ENCODE assay signal across 8 mouse cellular contexts in the genomic region with DNA sequence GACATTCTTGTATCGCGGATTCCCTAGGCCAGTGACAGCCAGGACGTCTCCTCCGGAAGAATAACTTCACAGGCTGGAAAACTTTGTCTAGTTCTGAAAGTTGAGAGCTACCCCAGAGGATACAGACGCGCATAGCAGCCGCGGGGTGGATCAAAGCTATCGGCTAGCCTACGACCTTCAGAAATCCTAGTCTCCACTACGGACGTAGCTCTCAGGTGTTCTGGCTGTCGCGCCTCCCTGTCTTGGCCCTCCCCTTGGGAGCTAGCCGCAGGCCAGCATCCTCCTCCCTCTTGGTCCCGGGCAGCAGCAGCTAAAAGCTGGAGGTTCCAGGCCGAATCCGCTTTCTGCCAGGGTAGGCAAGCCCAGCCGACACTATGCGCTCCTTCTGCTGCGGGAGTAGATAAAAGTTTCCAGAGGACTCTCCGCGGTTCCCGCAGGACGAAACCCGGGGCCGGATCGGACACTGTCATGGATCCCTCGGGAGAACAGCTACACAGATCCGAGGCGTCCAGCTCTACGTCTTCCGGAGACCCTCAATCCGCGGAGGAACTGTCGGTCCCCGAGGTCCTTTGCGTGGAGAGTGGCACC. TPM values are rescaled to one million over a fixed set of nuclear protein-coding genes. Genes with fewer than 3 reads are reported as not detected.
A peak's percentile ranks its signal among the peaks of the same experiment; 100 is the strongest.
DNase-seq lines count a peak whose midpoint lies in the region; ATAC-seq and TF ChIP-seq lines count a peak whose summit lies in the region.

No protein-coding gene starts in this region.

- H3K4me2 ChIP-seq in lung, embryonic 14.5 days = peak overlapping the region; percentile 100
- H3K4me2 ChIP-seq in forebrain, embryonic 11.5 days (ENCODE audit: low read depth, low read length, severe bottlenecking) = peak overlapping the region; percentile 99
- peak overlapping the region; percentile 100 for H3K4me2 ChIP-seq in hindbrain, postnatal 0 days (ENCODE audit: low read depth, low read length)

- H3K27me3 ChIP-seq in lung, embryonic 14.5 days (ENCODE audit: insufficient read depth, low read length) = peaks cover 22% of the 10 kb centered on the region; the same call in 1 of the 2 replicates
- H3K27me3 ChIP-seq in forebrain, embryonic 11.5 days (ENCODE audit: control insufficient read depth, insufficient read depth, low read length) = peaks cover 6% of the 10 kb centered on the region; the same call in 1 of the 2 replicates
- peaks cover 8% of the 10 kb centered on the region; the same call in 1 of the 2 replicates for H3K27me3 ChIP-seq in hindbrain, postnatal 0 days (ENCODE audit: insufficient read depth, low read length)

- no peaks in the 10 kb centered on the region for H3K36me3 ChIP-seq in lung, embryonic 14.5 days (ENCODE audit: insufficient read depth)
- no peaks in the 10 kb centered on the region for H3K36me3 ChIP-seq in forebrain, embryonic 11.5 days (ENCODE audit: control insufficient read depth, insufficient read depth, low read length)
- H3K36me3 ChIP-seq in hindbrain, postnatal 0 days (ENCODE audit: insufficient read depth, low read length) = no peaks in the 10 kb centered on the region

- ATAC-seq in lung, embryonic 14.5 days (ENCODE audit: insufficient read depth) = peak; percentile 73
- ATAC-seq in forebrain, embryonic 11.5 days (replicated peaks; ENCODE audit: low FRiP score) = peak; percentile 62
- ATAC-seq in hindbrain, postnatal 0 days = peak; percentile 61
- ATAC-seq in megakaryocyte progenitor cell, adult 5-6 weeks (replicated peaks; ENCODE audit: poor library complexity) = peak; percentile 34
- no peak for ATAC-seq in activated CD4-positive, CD25-positive, alpha-beta regulatory T cell, adult 4 months

- peak overlapping the region; percentile 59 for H3K4me3 ChIP-seq in lung, embryonic 14.5 days (ENCODE audit: low read depth, low read length)
- H3K4me3 ChIP-seq in forebrain, embryonic 11.5 days (ENCODE audit: low read depth, low read length) = peak overlapping the region; percentile 61
- H3K4me3 ChIP-seq in hindbrain, postnatal 0 days (ENCODE audit: low read length) = peak overlapping the region; percentile 61

- no peak for TF ChIP-seq CTCF in lung, embryonic 14.5 days (IDR thresholded peaks at IDR 0.05; ENCODE audit: low read depth)
- TF ChIP-seq CTCF in hindbrain, postnatal 0 days (IDR thresholded peaks at IDR 0.05; ENCODE audit: low read depth) = no peak

- H3K9ac ChIP-seq in lung, embryonic 14.5 days = peak overlapping the region; percentile 54
- H3K9ac ChIP-seq in forebrain, embryonic 11.5 days (ENCODE audit: low read length) = peak overlapping the region; percentile 62
- H3K9ac ChIP-seq in hindbrain, postnatal 0 days (replicated peaks; ENCODE audit: low read length) = peak overlapping the region; percentile 56; the same call in 1 of the 2 replicates

- under 1% methylated on average over 38 of the region's 38 CpGs for WGBS in lung, embryonic 14.5 days
- whole genome bisulfite sequencing in forebrain, embryonic 11.5 days = under 1% methylated on average over 38 of the region's 38 CpGs
- under 1% methylated on average over 38 of the region's 38 CpGs for WGBS in hindbrain, postnatal 0 days

- no peaks in the 10 kb centered on the region for H3K9me3 ChIP-seq in lung, embryonic 14.5 days (ENCODE audit: low read depth, low read length)
- H3K9me3 ChIP-seq in forebrain, embryonic 11.5 days (ENCODE audit: control insufficient read depth, low read length) = no peaks in the 10 kb centered on the region
- H3K9me3 ChIP-seq in hindbrain, postnatal 0 days (ENCODE audit: low read length) = no peaks in the 10 kb centered on the region

- peak; percentile 60 for DNase-seq in lung, embryonic 14.5 days
- DNase-seq in lung, postnatal 36 days = no peak
- DNase-seq in adrenal gland, postnatal 14 days = peak; percentile 55
- no peak for DNase-seq in forebrain, embryonic 11.5 days (ENCODE audit: low spot score)
- DNase-seq in hindbrain, postnatal 0 days (ENCODE audit: low spot score) = peak; percentile 27
- DNase-seq in thymus, postnatal 14 days = no peak

- H3K27ac ChIP-seq in lung, embryonic 14.5 days (ENCODE audit: low read depth) = no peak overlapping the region
- H3K27ac ChIP-seq in forebrain, embryonic 11.5 days (ENCODE audit: low read depth, low read length) = no peak overlapping the region
- H3K27ac ChIP-seq in hindbrain, postnatal 0 days = no peak overlapping the region

- H3K4me1 ChIP-seq in lung, embryonic 14.5 days (ENCODE audit: insufficient read depth) = no peaks in the 10 kb centered on the region
- peaks cover 5% of the 10 kb centered on the region; the same call in 1 of the 2 replicates for H3K4me1 ChIP-seq in forebrain, embryonic 11.5 days (replicated peaks; ENCODE audit: control insufficient read depth, insufficient read depth, low read length)
- H3K4me1 ChIP-seq in hindbrain, postnatal 0 days (ENCODE audit: insufficient read depth, low read length) = peaks cover 13% of the 10 kb centered on the region; the same call in 1 of the 2 replicates

RNA-seq across cellular contexts. Expression of a gene that starts 9.6 kb away (rescaled TPM):
- polyA plus RNA-seq in lung, embryonic 14.5 days (2014; fragmentation: Nextera tagmentation; extraction: Ambion mirVana) = 0.86 and 0.96 TPM in 2 replicates
- total RNA-seq in adrenal gland, postnatal 14 days (2021) = 0.26 and 0.82 TPM in 2 replicates
- polyA plus RNA-seq in forebrain, embryonic 11.5 days (2014; fragmentation: Nextera tagmentation; extraction: Ambion mirVana) = 2.9 and 3.0 TPM in 2 replicates
- total RNA-seq in hindbrain, postnatal 0 days (2014; rRNA removed) = 4.1 and 4.3 TPM in 2 replicates
- polyA plus RNA-seq in hindbrain, postnatal 0 days (2015; fragmentation: Nextera tagmentation; extraction: Ambion mirVana) = 0.50 and 1.0 TPM in 2 replicates
- total RNA-seq in megakaryocyte progenitor cell, adult 5-6 weeks (2015) = not detected in 2 replicates
- total RNA-seq in megakaryocyte progenitor cell, adult 5-6 weeks (2017) = 0.24 TPM in 1 of 2 replicates, not detected in the other
- not detected for polyA plus RNA-seq in activated CD4-positive, CD25-positive, alpha-beta regulatory T cell, adult 4 months (2017; shearing (Covaris generic))

Comparison
In these comparisons a context has a peak if more than half of its experiments do, and no peak if none do; other contexts are left out.
1. DNase-seq: peak in lung, embryonic 14.5 days (single experiment), adrenal gland, postnatal 14 days (single experiment) and hindbrain, postnatal 0 days (single experiment); none in lung, postnatal 36 days (single experiment), forebrain, embryonic 11.5 days (single experiment) and thymus, postnatal 14 days (single experiment).
2. Peak in every context shown above with its lines, with median percentiles within 50 percentile points of each other: H3K4me2 ChIP-seq, H3K4me3 ChIP-seq and H3K9ac ChIP-seq.